Mouse (Mus musculus) intestine, embryonic 15.5 days (tissue): ENCODE measurements around the gene Ddx19b. TPM values are rescaled to one million over a fixed set of nuclear protein-coding genes. Genes with fewer than 3 reads are reported as not detected.

Experiments
- ATAC-seq: fragments of 200-750 bp; cut with Nextera tagmentation; 2 replicates; pipeline ENCODE4 v1.8.0; 2017; ENCODE audit warnings: moderate TSS enrichment, moderate library complexity
- H3K27ac ChIP-seq: fragments of 300-500 bp; sonication (generic); 2 replicates; pipeline ENCODE4 v1.5.1; 2015; ENCODE audit warnings: mild to moderate bottlenecking, inconsistent platforms
- H3K27me3 ChIP-seq: fragments of 300-500 bp; sonication (generic); replicated peaks from 2 replicates; pipeline ENCODE4 v1.6.1; 2015; ENCODE audit warnings: inconsistent platforms
- H3K36me3 ChIP-seq: fragments of 300-500 bp; sonication (generic); 2 replicates; pipeline ENCODE4 v1.6.1; 2015; ENCODE audit warnings: inconsistent platforms
- H3K4me1 ChIP-seq: fragments of 300-500 bp; sonication (generic); replicated peaks from 2 replicates; pipeline ENCODE4 v1.6.1; 2015; ENCODE audit warnings: inconsistent platforms
- H3K4me2 ChIP-seq: fragments of 300-500 bp; sonication (generic); replicated peaks from 2 replicates; pipeline ENCODE4 v1.6.1; 2015; ENCODE audit warnings: mild to moderate bottlenecking, inconsistent platforms
- H3K4me3 ChIP-seq: fragments of 300-500 bp; sonication (generic); replicated peaks from 2 replicates; pipeline ENCODE4 v1.5.1; 2015; ENCODE audit warnings: inconsistent platforms
- H3K9ac ChIP-seq: fragments of 300-500 bp; sonication (generic); 2 replicates; pipeline ENCODE4 v1.6.1; 2015; ENCODE audit warnings: inconsistent platforms
- H3K9me3 ChIP-seq: fragments of 300-500 bp; sonication (generic); 2 replicates; pipeline ENCODE4 v1.6.1; 2016; ENCODE audit warnings: inconsistent platforms
- WGBS: fragments of 180-500 bp; shearing (Covaris S2); methylation state at CpG from one replicate; pipeline ENCODE4 v1.1.7; 2015; 5-methylcytosine and 5-hydroxymethylcytosine counted together
- polyA plus RNA-seq: library from polyadenylated mRNA; unstranded; fragments of >200 nt; fragmentation: Nextera tagmentation; extraction: Ambion mirVana; gene quantifications from 2 replicates; pipeline ENCODE4 v1.2.1, GENCODE M21; 2015

Ddx19b gene
- polyA plus RNA-seq, 1 experiment from 2014 or later, result 7.5 TPM

- WGBS, result 90% methylated on average over 15 of the region's 15 CpGs
- Histone ChIP-seq H3K27me3 (no peaks in the 10 kb centered on the region), H3K4me1 (no peaks in the 10 kb centered on the region), H3K4me3 (no peak overlapping the region), H3K9me3 (no peaks in the 10 kb centered on the region), H3K9ac (no peak overlapping the region), H3K27ac (no peak overlapping the region), H3K36me3 (no peaks in the 10 kb centered on the region; the same call in 1 of the 2 replicates), H3K4me2 (no peak overlapping the region)
- no peak for ATAC-seq
Observed at GRCm38 (mm10) chr8:110956619-110957450, 74.7 kb downstream of the Ddx19b start.

- H3K27ac ChIP-seq, result no peak overlapping the region
- H3K36me3 ChIP-seq, result no peaks in the 10 kb centered on the region; the same call in 1 of the 2 replicates
- no peaks in the 10 kb centered on the region for H3K9me3 ChIP-seq
- no peak for ATAC-seq
- H3K9ac ChIP-seq, result no peak overlapping the region
- 71% methylated on average over 8 of the region's 8 CpGs for WGBS
- no peaks in the 10 kb centered on the region for H3K27me3 ChIP-seq
- H3K4me1 ChIP-seq, result no peaks in the 10 kb centered on the region
- no peak overlapping the region for H3K4me3 ChIP-seq
- H3K4me2 ChIP-seq, result no peak overlapping the region
Observed at GRCm38 (mm10) chr8:110954776-110955175, 76.8 kb downstream of the Ddx19b start.

Other genes starting within 250 kb of the Ddx19b start
- gene Il34, start 225.8 kb downstream of the Ddx19b start, polyA plus RNA-seq, result 1.1 and 2.6 TPM in 2 replicates
- 69.0 and 69.5 TPM in 2 replicates for gene Cog4, start 185.2 kb downstream of the Ddx19b start, polyA plus RNA-seq
- gene Sf3b3, start 185.0 kb downstream of the Ddx19b start, polyA plus RNA-seq, result 123 and 126 TPM in 2 replicates
- gene Fuk, start 129.3 kb downstream of the Ddx19b start, polyA plus RNA-seq, result 10.2 and 13.2 TPM in 2 replicates
- 13.0 and 15.3 TPM in 2 replicates for gene St3gal2, start 111.8 kb downstream of the Ddx19b start, polyA plus RNA-seq
- 12.4 and 15.4 TPM in 2 replicates for gene Ddx19a, start 34.0 kb downstream of the Ddx19b start, polyA plus RNA-seq
- 50.4 and 54.1 TPM in 2 replicates for gene Aars, start 1.4 kb upstream of the Ddx19b start, polyA plus RNA-seq
- gene Exosc6, start 24.6 kb upstream of the Ddx19b start, polyA plus RNA-seq, result 23.0 and 24.3 TPM in 2 replicates
- 0.13 and 0.32 TPM in 2 replicates for gene Clec18a, start 60.7 kb upstream of the Ddx19b start, polyA plus RNA-seq
- 9.5 and 10.1 TPM in 2 replicates for gene Pdpr, start 62.9 kb upstream of the Ddx19b start, polyA plus RNA-seq
- 54.5 and 57.4 TPM in 2 replicates for gene Glg1, start 227.5 kb upstream of the Ddx19b start, polyA plus RNA-seq